Mouse (Mus musculus): ENCODE measurements around the gene 4930415O20Rik. TPM values are rescaled to one million over a fixed set of nuclear protein-coding genes. Genes with fewer than 3 reads are reported as not detected.
"Not testable (repeated sequence)": the region's sequence is repeated elsewhere in the genome, so short reads cannot be mapped to it uniquely, and the experiment has no call there.

4930415O20Rik gene
- polyA plus RNA-seq, 1 experiment: 0.46 TPM

GRCm38 (mm10) chr15:98585421-98585820, 14.6 kb downstream of the 4930415O20Rik start:
- no peaks in the 10 kb centered on the region for H3K27me3 ChIP-seq (ENCODE audit: control insufficient read depth, insufficient read depth, low read length)
- H3K4me1 ChIP-seq (ENCODE audit: control insufficient read depth, insufficient read depth, insufficient read length, low read length): peaks cover 26% of the 10 kb centered on the region; the same call in 1 of the 2 replicates
- H3K4me3 ChIP-seq (ENCODE audit: low read depth, low read length): no peak overlapping the region
- H3K27ac ChIP-seq (ENCODE audit: insufficient read depth, low read depth, low read length): peak overlapping the region; percentile 64
- TF ChIP-seq POLR2A (IDR thresholded peaks at IDR 0.05; ENCODE audit: low read depth, low read length) (no peak), CTCF (IDR thresholded peaks at IDR 0.05; ENCODE audit: extremely low read depth, insufficient read length, insufficient replicate concordance, low read depth, low read length) (no peak)
- H3K36me3 ChIP-seq (ENCODE audit: control insufficient read depth, insufficient read depth, low read length): peaks cover 6% of the 10 kb centered on the region
- 25% methylated on average over 7 of the region's 7 CpGs for WGBS

- Histone ChIP-seq H3K4me1 (ENCODE audit: control insufficient read depth, insufficient read depth, insufficient read length, low read length) (peaks cover 28% of the 10 kb centered on the region; the same call in 1 of the 2 replicates), H3K27ac (ENCODE audit: insufficient read depth, low read depth, low read length) (peak overlapping the region; percentile 64; the same call in 1 of the 2 replicates)
- H3K27me3 ChIP-seq (ENCODE audit: control insufficient read depth, insufficient read depth, low read length); H3K36me3 ChIP-seq (ENCODE audit: control insufficient read depth, insufficient read depth, low read length); H3K4me3 ChIP-seq (ENCODE audit: low read depth, low read length): not testable (repeated sequence)
- WGBS: 32% methylated on average over 9 of the region's 9 CpGs
These were observed 15.3 kb downstream of the 4930415O20Rik start for GRCm38 (mm10) chr15:98586141-98586540.

GRCm38 (mm10) chr15:98587751-98588150, 16.9 kb downstream of the 4930415O20Rik start:
- Histone ChIP-seq H3K4me1 (ENCODE audit: control insufficient read depth, insufficient read depth, insufficient read length, low read length) (peaks cover 24% of the 10 kb centered on the region; the same call in 1 of the 2 replicates), H3K4me3 (ENCODE audit: low read depth, low read length) (no peak overlapping the region), H3K36me3 (ENCODE audit: control insufficient read depth, insufficient read depth, low read length) (peaks cover 21% of the 10 kb centered on the region), H3K27ac (ENCODE audit: insufficient read depth, low read depth, low read length) (no peak overlapping the region), H3K27me3 (ENCODE audit: control insufficient read depth, insufficient read depth, low read length) (no peaks in the 10 kb centered on the region)
- 47% methylated on average over 11 of the region's 11 CpGs for WGBS
- TF ChIP-seq CTCF (IDR thresholded peaks at IDR 0.05; ENCODE audit: extremely low read depth, insufficient read length, insufficient replicate concordance, low read depth, low read length) (no peak), POLR2A (IDR thresholded peaks at IDR 0.05; ENCODE audit: low read depth, low read length) (no peak)

- Histone ChIP-seq H3K4me3 (ENCODE audit: low read depth, low read length) (no peak overlapping the region), H3K4me1 (ENCODE audit: control insufficient read depth, insufficient read depth, insufficient read length, low read length) (peaks cover 25% of the 10 kb centered on the region), H3K27ac (ENCODE audit: insufficient read depth, low read depth, low read length) (no peak overlapping the region), H3K27me3 (ENCODE audit: control insufficient read depth, insufficient read depth, low read length) (no peaks in the 10 kb centered on the region), H3K36me3 (ENCODE audit: control insufficient read depth, insufficient read depth, low read length) (peaks cover 42% of the 10 kb centered on the region)
- TF ChIP-seq CTCF (IDR thresholded peaks at IDR 0.05; ENCODE audit: extremely low read depth, insufficient read length, insufficient replicate concordance, low read depth, low read length) (no peak), POLR2A (IDR thresholded peaks at IDR 0.05; ENCODE audit: low read depth, low read length) (no peak)
- WGBS: 49% methylated on average over 7 of the region's 7 CpGs
These were observed 19.0 kb downstream of the 4930415O20Rik start for GRCm38 (mm10) chr15:98589640-98590336.

GRCm38 (mm10) chr15:98591396-98591795, 20.6 kb downstream of the 4930415O20Rik start:
- Histone ChIP-seq H3K36me3 (ENCODE audit: control insufficient read depth, insufficient read depth, low read length) (peaks cover 55% of the 10 kb centered on the region), H3K27ac (ENCODE audit: insufficient read depth, low read depth, low read length) (no peak overlapping the region), H3K4me1 (ENCODE audit: control insufficient read depth, insufficient read depth, insufficient read length, low read length) (peaks cover 28% of the 10 kb centered on the region), H3K27me3 (ENCODE audit: control insufficient read depth, insufficient read depth, low read length) (no peaks in the 10 kb centered on the region), H3K4me3 (ENCODE audit: low read depth, low read length) (no peak overlapping the region)
- WGBS: 62% methylated on average over 4 of the region's 4 CpGs
- no peak for TF ChIP-seq CTCF (IDR thresholded peaks at IDR 0.05; ENCODE audit: extremely low read depth, insufficient read length, insufficient replicate concordance, low read depth, low read length)
- TF ChIP-seq POLR2A (IDR thresholded peaks at IDR 0.05; ENCODE audit: low read depth, low read length): no peak

GRCm38 (mm10) chr15:98594193-98594592, 23.4 kb downstream of the 4930415O20Rik start:
- no peak overlapping the region for H3K4me3 ChIP-seq (ENCODE audit: low read depth, low read length)
- peaks cover 18% of the 10 kb centered on the region for H3K4me1 ChIP-seq (ENCODE audit: control insufficient read depth, insufficient read depth, insufficient read length, low read length)
- H3K27ac ChIP-seq (ENCODE audit: insufficient read depth, low read depth, low read length): no peak overlapping the region
- no peaks in the 10 kb centered on the region for H3K27me3 ChIP-seq (ENCODE audit: control insufficient read depth, insufficient read depth, low read length)
- TF ChIP-seq POLR2A (IDR thresholded peaks at IDR 0.05; ENCODE audit: low read depth, low read length) (no peak), CTCF (IDR thresholded peaks at IDR 0.05; ENCODE audit: extremely low read depth, insufficient read length, insufficient replicate concordance, low read depth, low read length) (no peak)
- H3K36me3 ChIP-seq (ENCODE audit: control insufficient read depth, insufficient read depth, low read length): peaks cover 78% of the 10 kb centered on the region
- WGBS: 85% methylated on average over 19 of the region's 19 CpGs

GRCm38 (mm10) chr15:98595049-98595448, 24.2 kb downstream of the 4930415O20Rik start:
- Histone ChIP-seq H3K4me1 (ENCODE audit: control insufficient read depth, insufficient read depth, insufficient read length, low read length) (peaks cover 18% of the 10 kb centered on the region), H3K36me3 (ENCODE audit: control insufficient read depth, insufficient read depth, low read length) (peaks cover 81% of the 10 kb centered on the region), H3K4me3 (ENCODE audit: low read depth, low read length) (no peak overlapping the region), H3K27ac (ENCODE audit: insufficient read depth, low read depth, low read length) (peak overlapping the region; percentile 72), H3K27me3 (ENCODE audit: control insufficient read depth, insufficient read depth, low read length) (no peaks in the 10 kb centered on the region)
- 51% methylated on average over 5 of the region's 5 CpGs for WGBS
- TF ChIP-seq CTCF (IDR thresholded peaks at IDR 0.05; ENCODE audit: extremely low read depth, insufficient read length, insufficient replicate concordance, low read depth, low read length) (no peak), POLR2A (IDR thresholded peaks at IDR 0.05; ENCODE audit: low read depth, low read length) (no peak)

Measured in small intestine, adult 2 months (tissue).